Mouse (Mus musculus) kidney, embryonic 14.5 days (tissue): ENCODE data around the gene Desi1. TPM values are rescaled to one million over a fixed set of nuclear protein-coding genes. Genes with fewer than 3 reads are reported as not detected.

Experiments
- ATAC-seq: fragments of 200-750 bp; cut with Nextera tagmentation; 2 replicates; pipeline ENCODE4 v1.8.0; 2017; ENCODE audit warnings: moderate number of reproducible peaks, mild to moderate bottlenecking, moderate TSS enrichment, moderate library complexity; ENCODE audit not compliant: low FRiP score, low TSS enrichment
- H3K27ac ChIP-seq: fragments of 300-500 bp; sonication (generic); 2 replicates; pipeline ENCODE4 v1.5.1; 2014; ENCODE audit warnings: low read depth, mild to moderate bottlenecking, low read length, moderate library complexity, mixed read lengths
- H3K27me3 ChIP-seq: fragments of 300-500 bp; sonication (generic); 2 replicates; pipeline ENCODE4 v1.6.1; 2014; ENCODE audit warnings: mild to moderate bottlenecking, low read length; ENCODE audit not compliant: control insufficient read depth, insufficient read depth
- H3K36me3 ChIP-seq: fragments of 300-500 bp; sonication (generic); 2 replicates; pipeline ENCODE4 v1.6.1; 2014; ENCODE audit warnings: low read length, mixed read lengths; ENCODE audit not compliant: control insufficient read depth, insufficient read depth
- H3K4me1 ChIP-seq: fragments of 300-500 bp; sonication (generic); 2 replicates; pipeline ENCODE4 v1.6.1; 2014; ENCODE audit warnings: low read length, mixed read lengths; ENCODE audit not compliant: control insufficient read depth, insufficient read depth
- H3K4me2 ChIP-seq: fragments of 300-500 bp; sonication (generic); replicated peaks from 2 replicates; pipeline ENCODE4 v1.6.1; 2014; ENCODE audit warnings: low read depth, mild to moderate bottlenecking, low read length
- H3K4me3 ChIP-seq: fragments of 300-500 bp; sonication (generic); 2 replicates; pipeline ENCODE4 v1.5.1; 2014; ENCODE audit warnings: mild to moderate bottlenecking, low read length
- H3K9ac ChIP-seq: fragments of 300-500 bp; sonication (generic); 2 replicates; pipeline ENCODE4 v1.6.1; 2014; ENCODE audit warnings: low read depth, mild to moderate bottlenecking, low read length, moderate library complexity
- H3K9me3 ChIP-seq: fragments of 300-500 bp; sonication (generic); 2 replicates; pipeline ENCODE4 v1.6.1; 2016; ENCODE audit warnings: low read length; ENCODE audit not compliant: control insufficient read depth
- WGBS: fragments of 180-500 bp; shearing (Covaris S2); extraction: QIAGEN DNeasy Blood & Tissue Kit; methylation state at CpG from one replicate; pipeline ENCODE4 v1.1.7; 2014; 5-methylcytosine and 5-hydroxymethylcytosine counted together
- polyA plus RNA-seq: library from polyadenylated mRNA; unstranded; fragments of >200 nt; fragmentation: Nextera tagmentation; extraction: Ambion mirVana; gene quantifications from 2 replicates; pipeline ENCODE4 v1.2.1, GENCODE M21; 2014

The Desi1 gene
- polyA plus RNA-seq, 1 experiment from 2014 or later = 33.0 TPM

DNA sequence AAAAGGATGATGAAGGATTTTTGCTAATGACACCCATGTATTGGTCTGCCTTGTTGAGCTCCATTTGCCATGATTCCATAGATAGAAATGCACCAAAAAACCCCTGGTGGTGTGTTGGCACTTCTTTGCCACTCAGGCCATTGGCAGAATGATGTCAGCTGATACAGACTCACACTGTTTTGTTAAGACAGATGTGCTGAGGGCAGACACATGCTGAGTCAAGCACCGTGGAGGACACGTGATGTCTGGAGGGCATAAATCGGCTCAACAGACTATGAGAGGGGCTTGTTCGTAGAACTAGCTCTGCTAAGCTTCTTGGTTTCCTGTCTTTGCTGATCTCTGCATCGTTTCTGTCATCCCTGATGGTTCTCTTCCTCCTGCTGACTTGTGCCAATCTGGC, 18.9 kb upstream of the Desi1 start:
- Histone ChIP-seq H3K4me3 (no peak overlapping the region), H3K36me3 (no peaks in the 10 kb centered on the region), H3K4me2 (no peak overlapping the region), H3K9ac (no peak overlapping the region), H3K27ac (no peak overlapping the region), H3K4me1 (no peaks in the 10 kb centered on the region), H3K9me3 (no peaks in the 10 kb centered on the region), H3K27me3 (no peaks in the 10 kb centered on the region)
- 66% methylated on average over 5 of the region's 5 CpGs for whole genome bisulfite sequencing
- ATAC-seq = no peak

DNA sequence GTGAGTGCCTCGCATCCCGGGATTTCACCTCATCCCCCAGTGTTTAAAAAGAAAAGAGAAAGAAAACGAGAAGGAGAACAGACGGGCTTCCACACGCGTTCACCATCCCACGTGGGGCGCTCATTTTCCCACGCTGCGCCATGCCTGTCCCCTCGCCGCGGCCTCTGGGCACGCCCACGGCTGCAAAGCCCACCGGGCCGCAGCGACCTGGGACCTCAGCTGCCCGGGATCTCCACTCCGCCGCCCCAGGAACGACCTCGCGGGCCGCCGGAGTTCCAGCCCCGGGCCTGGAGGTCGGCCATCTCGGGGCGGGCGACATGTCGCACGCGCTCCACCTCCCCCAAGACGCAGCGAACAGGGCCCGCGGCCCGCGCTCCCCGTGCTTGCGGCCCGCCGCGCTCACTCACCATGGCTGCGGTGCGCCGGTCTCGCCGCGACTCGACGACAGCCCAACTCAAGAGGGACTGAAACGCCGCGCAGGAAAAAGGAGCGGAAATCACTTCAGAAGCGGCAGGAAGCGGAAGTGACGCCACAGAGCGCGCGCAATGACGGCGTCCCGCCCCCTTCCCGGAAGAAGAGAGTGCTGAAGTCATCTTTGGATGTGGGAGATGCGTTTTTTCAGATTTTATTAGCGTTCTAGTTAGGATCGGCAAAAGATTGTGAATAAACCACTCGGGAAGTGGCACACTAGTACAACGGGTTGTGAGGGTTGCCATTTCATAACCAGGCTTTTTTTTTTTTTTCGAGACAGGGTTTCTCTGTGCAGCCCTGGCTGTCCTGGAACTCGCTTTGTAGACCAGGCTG, 13.6 kb upstream of the Desi1 start, which contains the start of gene Snu13:
TSS of gene Snu13 (minus strand) at position 519 of the 804 bp plus-strand sequence.
- Histone ChIP-seq H3K27me3 (no peaks in the 10 kb centered on the region), H3K9me3 (no peaks in the 10 kb centered on the region), H3K4me1 (peaks cover 6% of the 10 kb centered on the region; the same call in 1 of the 2 replicates), H3K27ac (peak within 1 kb of the TSS; percentile 80), H3K36me3 (peaks cover 21% of the 10 kb centered on the region; the same call in 1 of the 2 replicates), H3K4me3 (peak within 1 kb of the TSS; percentile 100), H3K4me2 (peak within 1 kb of the TSS; percentile 86), H3K9ac (peak within 1 kb of the TSS; percentile 97)
- ATAC-seq = peak; percentile 86
- WGBS = under 1% methylated on average over 73 of the region's 74 CpGs

DNA sequence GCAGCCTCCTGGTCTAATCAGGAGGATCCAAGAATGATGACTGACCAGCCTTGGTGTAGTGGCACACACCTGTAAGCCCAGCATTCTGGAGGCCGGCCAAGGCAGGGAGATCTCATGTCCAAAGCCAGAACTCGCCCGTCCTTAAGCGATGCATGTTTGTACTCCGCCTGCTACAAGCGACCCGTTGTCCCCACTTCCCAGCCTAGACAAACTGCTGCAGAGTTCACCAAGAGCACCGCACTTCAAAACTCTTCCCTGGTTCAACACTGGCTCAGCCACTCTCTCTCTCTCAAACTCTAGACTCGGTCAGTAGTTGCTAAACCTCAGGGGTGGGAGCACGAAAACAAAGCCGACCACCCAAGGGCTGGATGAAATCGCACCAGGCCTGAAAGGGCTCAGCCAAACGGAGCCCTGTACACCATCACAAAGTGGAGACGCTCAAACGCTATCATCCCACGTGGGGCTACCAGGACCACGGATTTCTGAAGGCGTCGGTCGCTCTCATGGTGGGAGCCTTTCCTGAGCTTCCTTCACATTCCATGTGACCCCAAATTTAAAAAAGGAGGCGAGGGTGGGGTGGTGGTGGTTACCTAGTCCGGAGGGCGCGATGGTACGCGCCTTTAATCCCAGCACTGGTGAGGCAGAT, 12.7 kb upstream of the Desi1 start:
- Histone ChIP-seq H3K4me2 (peak overlapping the region; percentile 86), H3K4me3 (peak overlapping the region; percentile 100), H3K27me3 (no peaks in the 10 kb centered on the region), H3K4me1 (peaks cover 6% of the 10 kb centered on the region; the same call in 1 of the 2 replicates), H3K36me3 (peaks cover 23% of the 10 kb centered on the region; the same call in 1 of the 2 replicates), H3K9ac (peak overlapping the region; percentile 97), H3K27ac (no peak overlapping the region), H3K9me3 (no peaks in the 10 kb centered on the region)
- peak; percentile 37; the same call in 1 of the 2 replicates for ATAC-seq
- WGBS = 4% methylated on average over 26 of the region's 26 CpGs

DNA sequence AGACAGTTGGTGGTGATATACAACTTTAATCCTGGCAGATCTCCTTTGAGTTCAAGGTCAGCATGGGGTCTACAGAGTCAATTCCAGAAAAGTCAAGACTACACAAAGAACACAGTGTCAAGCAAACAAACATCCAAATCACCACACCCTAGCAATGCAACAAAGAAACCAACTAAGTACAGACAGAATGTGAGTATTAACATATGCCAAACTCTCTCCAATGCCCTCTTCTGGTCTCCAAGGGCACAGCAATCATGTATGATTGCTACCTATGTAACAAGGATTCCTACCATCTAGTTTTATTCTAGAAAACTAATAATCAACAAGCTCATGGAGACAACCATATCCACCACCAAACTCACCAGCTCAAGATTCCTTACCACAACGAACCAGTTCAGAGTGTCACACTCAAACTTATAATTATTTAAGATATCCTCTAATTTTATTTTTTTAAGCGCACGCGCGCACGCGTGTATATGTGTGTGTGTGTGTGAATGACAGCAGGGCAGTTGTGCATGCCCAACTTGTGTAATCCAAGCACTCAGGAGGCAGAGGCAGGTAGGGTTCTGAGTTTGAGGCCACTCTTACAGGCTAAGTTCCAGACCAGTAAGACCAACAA, 10.6 kb upstream of the Desi1 start:
- H3K9me3 ChIP-seq = no peaks in the 10 kb centered on the region
- no peak overlapping the region for H3K9ac ChIP-seq
- no peak overlapping the region for H3K27ac ChIP-seq
- H3K4me1 ChIP-seq = peaks cover 6% of the 10 kb centered on the region; the same call in 1 of the 2 replicates
- ATAC-seq = no peak
- over 99% methylated on average over 7 of the region's 7 CpGs for WGBS
- H3K4me2 ChIP-seq = no peak overlapping the region
- H3K27me3 ChIP-seq = no peaks in the 10 kb centered on the region
- no peak overlapping the region for H3K4me3 ChIP-seq
- H3K36me3 ChIP-seq = peaks cover 39% of the 10 kb centered on the region

DNA sequence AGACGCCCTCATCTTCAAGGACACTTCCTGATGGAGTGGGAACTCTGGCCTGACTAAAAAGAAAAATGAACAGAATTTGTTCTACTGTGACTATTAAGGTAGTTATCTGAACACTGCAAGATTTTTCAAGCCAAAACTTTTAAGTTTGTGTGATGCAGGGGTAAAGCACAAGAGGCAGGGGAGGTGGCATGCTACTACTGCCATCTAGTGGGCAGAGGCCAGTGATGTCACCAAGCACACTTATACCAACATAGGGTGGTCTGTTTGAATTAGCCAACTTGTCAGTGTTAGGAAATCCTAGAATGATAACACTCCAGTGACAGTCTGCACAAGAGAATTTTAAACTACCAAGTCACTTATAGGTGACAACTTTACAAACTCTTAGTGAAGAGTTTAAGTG, 7.0 kb upstream of the Desi1 start:
- Histone ChIP-seq H3K9me3 (no peaks in the 10 kb centered on the region), H3K4me1 (no peaks in the 10 kb centered on the region), H3K36me3 (peaks cover 62% of the 10 kb centered on the region), H3K9ac (no peak overlapping the region), H3K4me2 (no peak overlapping the region), H3K4me3 (no peak overlapping the region), H3K27me3 (no peaks in the 10 kb centered on the region), H3K27ac (no peak overlapping the region)
- peak; percentile 68; the same call in 1 of the 2 replicates for ATAC-seq
- WGBS = 89% methylated on average over 1 of the region's 1 CpGs

DNA sequence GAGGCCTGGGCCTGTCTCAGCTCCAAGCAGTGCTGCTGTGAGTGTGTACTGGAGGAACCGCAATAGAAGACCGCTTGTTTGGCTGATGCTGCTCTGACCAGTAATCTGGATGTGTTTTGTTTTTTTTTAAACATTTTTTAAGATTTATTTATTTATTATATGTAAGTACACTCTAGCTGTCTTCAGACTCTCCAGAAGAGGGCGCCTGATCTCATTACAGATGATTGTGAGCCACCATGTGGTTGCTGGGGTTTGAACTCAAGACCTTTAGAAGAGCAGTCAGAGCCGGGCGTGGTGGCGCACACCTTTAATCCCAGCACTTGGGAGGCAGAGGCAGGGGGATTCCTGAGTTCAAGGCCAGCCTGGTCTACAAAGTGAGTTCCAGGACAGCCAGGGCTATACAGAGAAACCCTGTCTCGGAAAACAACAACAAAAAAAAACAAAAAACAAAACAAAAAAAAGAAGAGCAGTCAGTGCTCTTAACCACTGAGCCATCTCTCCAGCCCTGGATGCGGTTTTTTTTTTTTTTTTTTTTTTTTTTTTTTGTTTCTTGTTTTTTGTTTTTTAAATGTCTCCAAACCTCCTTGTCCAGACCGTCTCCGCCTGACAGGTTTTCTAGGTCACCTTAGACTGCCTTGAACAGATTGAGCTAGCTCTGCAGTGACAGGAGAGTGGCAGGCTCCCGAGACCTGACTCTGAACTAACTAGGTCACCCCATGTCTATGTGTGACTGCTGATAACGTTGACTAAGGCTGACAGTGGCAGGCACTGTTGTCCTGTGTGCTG, 2.4 kb upstream of the Desi1 start:
- H3K36me3 ChIP-seq = peaks cover 65% of the 10 kb centered on the region
- WGBS = 84% methylated on average over 12 of the region's 12 CpGs
- no peaks in the 10 kb centered on the region for H3K4me1 ChIP-seq
- no peak overlapping the region for H3K27ac ChIP-seq
- H3K9ac ChIP-seq = no peak overlapping the region
- no peak overlapping the region for H3K4me3 ChIP-seq
- ATAC-seq = no peak
- no peak overlapping the region for H3K4me2 ChIP-seq
- no peaks in the 10 kb centered on the region for H3K9me3 ChIP-seq
- H3K27me3 ChIP-seq = no peaks in the 10 kb centered on the region

DNA sequence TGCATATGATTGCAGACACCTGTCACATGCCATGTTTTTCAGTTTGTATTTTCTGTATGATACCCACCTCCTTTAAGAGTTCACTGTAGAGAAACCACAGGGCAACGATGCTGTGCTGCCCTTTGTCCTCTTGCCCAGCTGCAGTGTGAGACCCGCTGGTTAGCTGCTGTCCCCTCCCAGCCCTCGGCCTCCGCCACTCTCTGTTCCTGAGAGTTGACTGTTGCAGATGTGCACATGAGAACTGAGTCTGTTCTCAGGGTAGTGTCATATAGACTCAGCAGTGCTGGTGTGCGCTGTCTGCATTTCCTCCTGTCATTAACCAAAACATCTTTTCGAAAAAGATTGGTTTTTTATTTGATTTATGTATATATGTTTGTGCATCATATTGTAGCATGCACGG, 1.3 kb downstream of the Desi1 start:
- Histone ChIP-seq H3K4me1 (no peaks in the 10 kb centered on the region), H3K9ac (no peak overlapping the region), H3K27ac (no peak overlapping the region), H3K4me2 (no peak overlapping the region), H3K4me3 (no peak overlapping the region), H3K9me3 (no peaks in the 10 kb centered on the region), H3K36me3 (peaks cover 72% of the 10 kb centered on the region), H3K27me3 (no peaks in the 10 kb centered on the region)
- ATAC-seq = no peak
- 86% methylated on average over 7 of the region's 7 CpGs for WGBS

DNA sequence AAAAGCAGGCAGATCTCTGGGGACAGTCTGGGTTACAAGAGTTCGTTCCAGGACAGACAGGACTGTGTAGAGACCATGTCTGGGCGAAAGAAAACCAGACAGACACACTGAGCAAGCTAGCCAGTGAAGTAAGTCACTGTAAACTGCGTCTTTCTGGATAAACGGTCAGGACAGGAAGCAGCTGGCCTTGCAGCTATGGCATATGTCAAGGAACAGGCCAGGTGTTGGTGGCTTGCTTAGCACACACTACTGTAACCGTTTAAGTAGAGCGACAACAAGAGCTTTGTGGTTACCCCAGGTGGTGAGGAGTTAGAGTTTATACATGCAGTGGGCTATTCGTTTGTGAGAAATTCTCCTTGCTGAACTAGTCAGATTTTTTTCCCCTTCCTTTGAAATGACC, 5.9 kb downstream of the Desi1 start:
- no peak for ATAC-seq
- no peaks in the 10 kb centered on the region for H3K9me3 ChIP-seq
- H3K4me2 ChIP-seq = no peak overlapping the region
- 84% methylated on average over 7 of the region's 7 CpGs for WGBS
- no peak overlapping the region for H3K4me3 ChIP-seq
- H3K36me3 ChIP-seq = peaks cover 90% of the 10 kb centered on the region
- H3K9ac ChIP-seq = no peak overlapping the region
- no peaks in the 10 kb centered on the region for H3K27me3 ChIP-seq
- H3K4me1 ChIP-seq = no peaks in the 10 kb centered on the region
- H3K27ac ChIP-seq = no peak overlapping the region
